Mouse (Mus musculus): ENCODE measurements around the gene Jagn1. TPM values are rescaled to one million over a fixed set of nuclear protein-coding genes. Genes with fewer than 3 reads are reported as not detected.

Gene Jagn1
- polyA plus RNA-seq, 1 experiment: 61.3 TPM

- no peak for DNase-seq (ENCODE audit: low spot score)
These were observed 7.7 kb upstream of the Jagn1 start for GRCm38 (mm10) chr6:113434691-113435090.

- no peak for DNase-seq (ENCODE audit: low spot score)
These were observed 6.6 kb upstream of the Jagn1 start, which contains the start of gene Cidec for GRCm38 (mm10) chr6:113435664-113436205. Gene Cidec, minus strand, starts transcription at chr6:113435760.

DNA sequence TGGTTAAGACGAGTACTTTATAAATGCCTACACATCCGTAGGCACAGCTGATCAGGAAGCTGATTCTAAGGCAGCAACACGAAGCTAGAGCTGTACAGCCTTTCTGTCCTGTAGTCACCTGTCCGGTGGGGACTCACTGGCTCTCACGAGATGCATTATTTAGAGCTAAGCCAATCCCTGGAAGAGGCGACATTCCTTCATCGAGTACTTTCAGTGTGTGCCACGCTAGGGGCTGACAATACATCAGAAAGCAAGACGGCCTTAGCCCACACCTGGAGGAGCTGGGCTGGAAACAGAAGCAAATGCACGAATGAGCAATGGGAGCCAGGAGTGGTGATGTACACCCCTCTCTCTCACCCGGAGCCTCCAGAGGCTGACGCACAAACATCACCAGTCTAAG is 5.2 kb upstream of the Jagn1 start:
- DNase-seq (ENCODE audit: low spot score): no peak

DNA sequence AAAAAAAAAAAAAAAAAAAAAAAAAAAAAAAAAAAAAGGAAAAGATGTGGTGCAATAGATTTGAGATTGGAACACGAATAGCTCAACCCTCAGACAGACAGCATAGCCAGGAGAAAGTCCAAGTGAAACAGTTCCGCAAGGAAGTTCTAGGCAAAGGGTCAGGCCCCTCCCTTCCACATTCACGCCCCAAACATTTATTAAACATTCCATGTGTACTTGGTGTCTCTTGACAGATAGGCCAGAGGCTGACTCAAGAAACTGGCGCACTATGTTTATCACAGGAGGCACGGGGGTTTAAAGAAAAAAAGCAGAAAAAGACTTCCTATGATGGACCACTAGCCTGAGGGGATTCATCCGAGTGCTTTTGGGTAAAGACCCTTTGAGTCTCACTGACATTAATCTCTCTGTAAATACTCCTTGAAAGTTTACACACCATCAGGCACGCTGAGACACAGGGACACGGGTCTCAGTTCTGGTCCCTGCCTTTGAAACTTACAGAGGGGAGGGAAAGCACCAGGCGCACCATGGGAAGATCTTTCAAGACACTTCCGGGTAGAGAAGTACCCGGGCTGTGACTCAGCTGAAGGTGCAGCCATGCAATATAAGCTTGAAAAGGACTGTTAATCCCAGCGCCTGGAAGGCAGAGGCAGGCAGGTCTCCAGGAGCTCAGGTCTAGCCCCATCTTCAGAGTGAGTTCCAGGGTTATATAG is 3.5 kb upstream of the Jagn1 start:
- no peak for DNase-seq (ENCODE audit: low spot score)

- no peak for DNase-seq (ENCODE audit: low spot score)
These were observed 1.7 kb upstream of the Jagn1 start for GRCm38 (mm10) chr6:113440686-113441085.

DNA sequence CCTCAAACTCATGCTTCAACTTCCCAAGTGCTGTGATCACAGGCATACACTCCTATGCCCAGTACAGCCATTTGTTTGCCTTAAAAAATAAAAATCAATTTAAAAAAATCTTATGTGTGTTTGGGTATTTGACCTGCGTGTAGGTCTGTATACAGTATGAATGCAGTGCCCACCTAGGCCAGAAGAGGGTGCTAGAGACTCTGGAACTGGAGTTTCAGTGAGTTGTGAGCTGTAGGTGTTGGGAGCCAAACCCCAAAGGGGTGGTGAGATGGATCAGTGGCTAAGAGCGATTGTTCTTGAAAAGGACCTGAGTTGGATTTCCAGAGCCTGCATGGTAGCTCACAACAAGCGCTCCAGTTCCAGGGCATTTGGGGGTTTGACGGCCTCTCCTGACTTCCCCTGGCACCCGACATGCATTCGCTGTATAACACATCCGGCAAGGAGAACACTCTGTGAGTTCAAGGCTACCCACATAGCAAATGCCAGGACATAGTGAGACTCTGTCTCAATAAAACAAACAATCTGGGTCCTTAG is 1.2 kb upstream of the Jagn1 start:
- no peak for DNase-seq (ENCODE audit: low spot score)

DNA sequence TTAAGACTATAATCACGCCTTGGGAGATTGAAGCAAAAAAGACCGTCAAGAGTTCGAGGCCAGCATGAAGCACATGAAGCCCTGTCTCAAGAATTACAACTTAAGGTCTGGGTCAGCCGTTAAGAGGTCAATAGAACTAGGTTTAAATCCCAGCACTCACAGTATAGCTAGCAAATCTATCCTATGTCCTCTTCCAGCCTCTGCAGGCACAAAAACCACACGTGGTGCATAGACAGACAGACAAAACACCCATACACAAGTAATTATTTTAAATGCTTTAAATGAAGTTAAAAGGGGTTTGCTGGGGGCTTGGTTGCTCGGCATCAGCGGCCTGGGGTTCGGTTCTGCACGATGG is 305 bp upstream of the Jagn1 start:
- no peak for DNase-seq (ENCODE audit: low spot score)

- DNase-seq (ENCODE audit: low spot score): no peak
These were observed 722 bp downstream of the Jagn1 start for GRCm38 (mm10) chr6:113443091-113443490.

DNA sequence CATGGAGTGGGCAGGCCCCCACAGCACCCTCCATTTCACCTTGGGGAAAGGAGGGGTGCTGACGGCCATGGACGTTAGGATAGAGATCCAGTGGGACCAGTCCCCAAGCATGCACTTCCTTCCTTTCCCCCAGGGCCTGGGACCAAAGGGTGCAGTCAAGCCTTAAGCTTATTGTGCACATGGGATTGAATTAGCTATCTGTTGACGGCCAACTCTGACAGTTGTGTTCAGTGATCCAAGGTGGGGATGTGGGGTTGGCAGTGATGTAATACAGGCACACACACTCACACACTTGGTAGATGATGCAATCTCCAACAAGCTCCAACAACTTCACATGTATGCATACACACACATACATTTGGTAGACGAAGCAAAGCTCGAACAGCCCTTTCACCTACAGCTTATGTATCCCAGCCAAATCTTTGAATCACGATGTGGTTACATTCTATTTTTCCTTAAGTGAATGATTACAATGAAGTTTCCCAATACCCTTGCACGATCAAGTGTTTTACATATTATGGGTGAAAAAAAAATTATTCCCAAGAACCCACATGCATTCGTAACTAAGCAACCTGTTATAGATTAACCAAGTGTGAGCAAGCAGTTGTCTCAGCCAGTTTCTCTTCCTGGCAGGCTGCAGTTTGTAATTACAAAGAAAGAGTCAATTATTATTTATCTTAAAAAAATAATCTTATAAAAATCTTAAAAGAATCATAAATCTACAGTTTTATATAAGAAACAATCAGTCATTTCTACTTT is 2.0 kb downstream of the Jagn1 start:
- no peak for DNase-seq (ENCODE audit: low spot score)

- DNase-seq (ENCODE audit: low spot score): no peak
These were observed 5.3 kb downstream of the Jagn1 start for GRCm38 (mm10) chr6:113447639-113448038.

GRCm38 (mm10) chr6:113451839-113452238 is 9.5 kb downstream of the Jagn1 start:
- no peak for DNase-seq (ENCODE audit: low spot score)

GRCm38 (mm10) chr6:113455007-113455406 is 12.6 kb downstream of the Jagn1 start:
- no peak for DNase-seq (ENCODE audit: low spot score)

DNA sequence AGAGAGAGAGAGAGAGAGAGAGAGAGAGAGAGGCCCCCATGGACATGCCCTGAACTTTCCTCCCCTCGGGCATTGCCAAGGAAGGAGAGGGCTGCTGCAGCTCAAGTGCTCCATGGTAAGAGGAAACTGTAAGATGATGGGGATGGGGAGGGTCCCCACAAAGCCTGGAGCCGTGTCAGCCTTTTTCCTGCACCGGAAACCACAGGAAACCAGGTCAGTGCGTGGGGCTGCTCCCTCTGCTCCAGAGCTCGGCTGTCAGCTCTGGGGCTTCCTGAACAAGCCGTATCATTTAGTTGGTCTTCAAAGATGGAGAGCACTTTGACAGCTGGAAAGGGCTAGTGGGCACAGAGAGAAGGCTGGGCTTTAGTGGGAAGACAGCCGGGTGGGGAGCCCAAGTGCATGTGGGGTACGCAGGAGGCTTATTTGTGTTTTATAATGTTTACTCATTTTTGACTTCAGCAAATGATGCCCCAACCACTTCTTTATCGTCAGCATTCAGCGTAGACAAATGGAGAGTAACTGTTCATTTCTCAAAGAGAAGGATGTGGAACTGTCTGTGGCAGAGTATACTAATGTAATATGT is 15.7 kb downstream of the Jagn1 start, which contains the start of gene Il17re:
Gene Il17re (plus strand): TSS at position 533 of the 583 bp plus-strand sequence.
- no peak for DNase-seq (ENCODE audit: low spot score)

GRCm38 (mm10) chr6:113458635-113459034 is 16.3 kb downstream of the Jagn1 start:
- DNase-seq (ENCODE audit: low spot score): peak; percentile 65

DNA sequence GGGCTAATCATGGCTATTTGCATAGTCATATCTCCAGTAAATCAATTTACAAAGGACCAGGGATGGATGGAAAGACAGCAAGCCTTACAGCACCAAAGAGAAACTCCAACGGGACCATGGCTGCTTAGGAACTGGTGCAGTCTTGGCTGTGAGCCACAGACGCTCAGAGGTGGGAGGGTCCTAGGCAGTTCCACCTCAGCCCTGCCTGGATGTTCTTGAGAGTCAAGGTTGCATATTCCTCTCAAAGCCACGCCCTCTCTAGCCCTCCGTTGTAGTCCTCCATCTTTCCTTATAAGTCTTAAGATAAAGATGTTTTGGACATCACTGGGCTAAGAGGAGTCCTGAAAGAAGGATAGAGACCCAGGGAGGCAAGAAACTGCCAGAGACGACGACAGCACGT is 21.7 kb downstream of the Jagn1 start:
- no peak for DNase-seq (ENCODE audit: low spot score)

DNA sequence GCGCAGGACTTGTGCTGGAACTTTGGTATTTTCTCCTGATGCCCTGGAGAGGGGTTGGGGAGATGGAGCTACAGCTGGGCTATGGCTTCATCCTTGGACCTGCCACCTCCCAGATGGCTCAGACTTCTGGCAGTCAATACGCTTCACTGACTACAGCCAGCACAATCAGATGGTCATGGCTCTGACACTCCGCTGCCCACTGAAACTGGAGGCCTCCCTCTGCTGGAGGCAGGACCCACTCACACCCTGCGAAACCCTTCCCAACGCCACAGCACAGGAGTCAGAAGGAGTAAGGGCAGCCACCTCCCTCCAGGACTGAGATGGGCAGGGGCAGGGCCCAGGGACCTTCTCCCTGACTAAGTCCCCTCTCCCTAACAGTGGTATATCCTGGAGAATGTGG is 23.2 kb downstream of the Jagn1 start:
- DNase-seq (ENCODE audit: low spot score): no peak

- no peak for DNase-seq (ENCODE audit: low spot score)
These were observed 26.1 kb downstream of the Jagn1 start for GRCm38 (mm10) chr6:113468512-113468911.

- no peak for DNase-seq (ENCODE audit: low spot score)
These were observed 26.7 kb downstream of the Jagn1 start for GRCm38 (mm10) chr6:113469021-113469420.

- DNase-seq (ENCODE audit: low spot score): peak; percentile 72
These were observed 27.1 kb downstream of the Jagn1 start for GRCm38 (mm10) chr6:113469432-113469831.

DNA sequence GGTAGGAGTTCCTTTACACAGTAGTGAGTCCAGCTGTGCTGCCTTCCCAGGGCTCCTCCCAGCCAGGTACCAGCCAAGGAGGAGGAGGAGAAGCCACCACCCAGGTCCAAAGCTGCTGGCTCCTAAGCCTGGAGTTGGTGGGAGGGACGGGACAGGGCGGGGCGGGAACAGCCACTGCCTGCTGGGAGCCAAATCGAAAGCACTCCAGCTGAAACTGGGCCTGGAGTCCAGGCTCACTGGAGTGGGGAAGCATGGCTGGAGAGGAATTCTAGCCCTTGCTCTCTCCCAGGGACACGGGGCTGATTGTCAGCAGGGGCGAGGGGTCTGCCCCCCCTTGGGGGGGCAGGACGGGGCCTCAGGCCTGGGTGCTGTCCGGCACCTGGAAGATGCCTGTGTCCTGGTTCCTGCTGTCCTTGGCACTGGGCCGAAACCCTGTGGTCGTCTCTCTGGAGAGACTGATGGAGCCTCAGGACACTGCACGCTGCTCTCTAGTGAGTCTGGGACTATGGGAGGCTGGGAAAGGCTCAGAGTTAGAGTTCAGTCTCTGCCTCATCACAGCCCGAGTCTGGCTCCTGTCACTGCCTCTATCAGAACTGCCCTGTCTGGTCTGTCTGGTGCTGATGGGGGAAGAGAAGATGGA is 29.0 kb downstream of the Jagn1 start, which contains the start of gene Il17rc:
Gene Il17rc (plus strand): TSS at position 131 of the 640 bp plus-strand sequence.
- DNase-seq (ENCODE audit: low spot score): no peak

- DNase-seq (ENCODE audit: low spot score): no peak
These were observed 29.7 kb downstream of the Jagn1 start for GRCm38 (mm10) chr6:113472061-113472460.

DNA sequence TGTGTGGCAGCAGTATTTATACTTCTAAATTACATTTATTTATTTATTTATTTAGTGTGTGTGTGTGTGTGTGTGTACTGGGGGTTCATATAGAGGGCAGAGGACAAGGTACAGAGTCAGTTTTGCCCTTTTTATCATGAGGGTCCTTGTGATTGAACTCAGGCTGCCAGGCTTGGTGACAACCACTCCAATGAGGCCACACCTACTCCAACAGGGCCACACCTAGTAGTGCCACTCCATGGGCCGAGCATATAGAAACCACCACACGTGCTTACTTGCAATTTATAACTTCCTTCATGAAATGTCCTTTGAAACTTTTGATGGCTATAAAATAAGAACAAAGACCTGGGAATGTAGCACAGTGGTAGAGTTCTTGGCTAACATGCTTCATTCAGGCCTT is 30.9 kb downstream of the Jagn1 start:
- no peak for DNase-seq (ENCODE audit: low spot score)

Measured in urinary bladder, adult 2 months (tissue).